Mouse (Mus musculus) cerebellum, adult 2 months (tissue): ENCODE data around the gene Banp. TPM values are rescaled to one million over a fixed set of nuclear protein-coding genes. Genes with fewer than 3 reads are reported as not detected.

Experiments used
- DNase-seq, 2 experiments: peaks; one replicate each; pipeline ENCODE4 v3.0.0; 2021
- H3K27ac ChIP-seq: fragments of 200-500 bp; 2 replicates; pipeline ENCODE4 v1.5.1; 2012; ENCODE audit warnings: low read length, control low read depth, inconsistent platforms; ENCODE audit not compliant: insufficient read depth
- H3K27me3 ChIP-seq: fragments of 200-500 bp; 2 replicates; pipeline ENCODE4 v1.6.1; 2012; ENCODE audit warnings: inconsistent platforms, mild to moderate bottlenecking, low read length, moderate library complexity; ENCODE audit not compliant: control insufficient read depth, insufficient read depth
- H3K4me1 ChIP-seq: fragments of 200-500 bp; 2 replicates; pipeline ENCODE4 v1.6.1; 2011; ENCODE audit warnings: low read length; ENCODE audit not compliant: control insufficient read depth, insufficient read depth
- H3K4me3 ChIP-seq: fragments of 200-500 bp; replicated peaks from 2 replicates; pipeline ENCODE3; 2011; ENCODE audit warnings: mild to moderate bottlenecking, low read depth, low read length, control low read depth; ENCODE audit not compliant: insufficient read depth
- CTCF ChIP-seq: fragments of 200-500 bp; IDR thresholded peaks from 2 replicates; pipeline ENCODE4 v1.5.1; 2011; ENCODE audit warnings: low read depth, mild to moderate bottlenecking, control low read depth, low read length, moderate library complexity, borderline replicate concordance; ENCODE audit not compliant: insufficient read depth
- POLR2A ChIP-seq: fragments of 200-500 bp; IDR thresholded peaks from 2 replicates; pipeline ENCODE4 v1.6.1; 2011; ENCODE audit warnings: low read length, control low read depth, borderline replicate concordance; ENCODE audit not compliant: insufficient read depth
- WGBS: fragments of 180-500 bp; shearing (Covaris S2); methylation state at CpG from one replicate; pipeline ENCODE4 v1.1.7; 2018; 5-methylcytosine and 5-hydroxymethylcytosine counted together
- polyA plus RNA-seq: library from polyadenylated mRNA; depleted of rRNA; stranded (reverse); fragments of >200 nt; gene quantifications from 2 replicates; pipeline ENCODE4 v1.2.3, GENCODE M21; 2012

Banp gene
- polyA plus RNA-seq, 1 experiment, result 67.1 TPM

DNA sequence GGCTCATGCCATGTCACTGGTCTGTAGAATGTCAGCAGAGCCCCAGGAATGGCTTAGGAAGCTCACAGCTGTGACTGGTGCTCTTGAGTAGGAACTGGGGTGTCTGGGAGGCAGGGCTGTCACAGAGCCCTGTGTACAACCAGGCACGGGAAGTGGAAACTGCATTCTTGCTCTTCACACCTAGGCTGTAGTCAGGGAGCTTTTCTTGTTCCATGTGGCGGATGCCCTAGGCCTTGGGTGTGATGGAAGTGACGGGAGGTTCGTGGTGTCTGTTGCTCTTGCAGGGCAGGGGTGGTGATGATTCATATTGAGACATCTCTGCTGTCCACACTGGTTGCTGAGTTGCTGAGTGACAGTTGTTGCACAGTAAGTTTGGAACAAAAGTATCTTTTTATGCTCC lies 45.6 kb downstream of the Banp start:
- 78% methylated on average over 4 of the region's 4 CpGs for WGBS
- no peak for TF ChIP-seq CTCF
- no peak for TF ChIP-seq POLR2A
- Histone ChIP-seq H3K27ac (no peak overlapping the region), H3K4me1 (no peaks in the 10 kb centered on the region; the same call in 1 of the 2 replicates), H3K27me3 (no peaks in the 10 kb centered on the region), H3K4me3 (no peak overlapping the region)
- DNase-seq, result no peak

DNA sequence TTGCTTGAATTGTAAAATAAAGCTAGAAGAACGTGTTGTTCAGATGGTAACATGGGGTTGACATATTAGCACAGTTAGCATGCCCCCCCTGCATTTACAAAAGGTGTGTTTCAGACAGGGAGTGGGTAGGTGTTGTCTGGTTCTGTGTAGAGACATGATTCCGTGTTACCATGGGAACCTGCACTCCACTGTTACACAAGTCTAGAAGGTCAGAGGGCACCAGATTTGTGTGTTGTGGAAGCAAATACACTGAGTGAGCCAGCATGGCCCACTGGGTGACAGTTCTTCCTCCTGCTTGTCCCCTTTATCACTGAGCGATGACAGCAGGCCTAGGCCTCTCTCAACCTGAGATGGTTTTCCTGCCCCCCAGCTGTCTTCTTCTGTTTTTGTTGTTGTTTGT lies 46.3 kb downstream of the Banp start:
- no peak for TF ChIP-seq CTCF
- TF ChIP-seq POLR2A, result no peak
- WGBS, result 95% methylated on average over 3 of the region's 3 CpGs
- Histone ChIP-seq H3K27me3 (no peaks in the 10 kb centered on the region), H3K27ac (no peak overlapping the region), H3K4me3 (no peak overlapping the region), H3K4me1 (no peaks in the 10 kb centered on the region)
- DNase-seq, result no peak

DNA sequence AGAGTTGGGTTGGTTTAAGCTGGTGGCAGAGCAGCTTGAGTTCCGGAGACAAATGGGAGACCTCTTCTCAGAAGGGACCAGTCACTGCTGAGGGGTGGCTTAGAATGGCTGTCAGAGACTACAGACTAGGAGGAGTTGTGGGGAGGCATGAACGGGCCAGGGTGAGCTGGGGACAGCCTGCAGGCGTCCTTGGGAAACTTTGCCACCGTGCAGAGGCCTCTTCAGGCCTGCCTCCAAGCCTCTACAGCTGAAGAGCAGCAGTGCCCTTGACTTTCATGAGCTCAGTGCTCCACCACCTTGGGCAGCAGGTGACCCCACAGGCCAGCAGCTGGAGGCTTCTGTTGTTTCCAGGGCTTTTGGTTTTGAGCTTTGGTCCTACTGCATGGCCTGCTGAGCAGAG lies 49.1 kb downstream of the Banp start:
- TF ChIP-seq CTCF (no peak), POLR2A (no peak)
- Histone ChIP-seq H3K4me1 (peaks cover 9% of the 10 kb centered on the region), H3K27me3 (no peaks in the 10 kb centered on the region), H3K27ac (no peak overlapping the region), H3K4me3 (no peak overlapping the region)
- WGBS, result 52% methylated on average over 4 of the region's 4 CpGs
- no peak for DNase-seq

DNA sequence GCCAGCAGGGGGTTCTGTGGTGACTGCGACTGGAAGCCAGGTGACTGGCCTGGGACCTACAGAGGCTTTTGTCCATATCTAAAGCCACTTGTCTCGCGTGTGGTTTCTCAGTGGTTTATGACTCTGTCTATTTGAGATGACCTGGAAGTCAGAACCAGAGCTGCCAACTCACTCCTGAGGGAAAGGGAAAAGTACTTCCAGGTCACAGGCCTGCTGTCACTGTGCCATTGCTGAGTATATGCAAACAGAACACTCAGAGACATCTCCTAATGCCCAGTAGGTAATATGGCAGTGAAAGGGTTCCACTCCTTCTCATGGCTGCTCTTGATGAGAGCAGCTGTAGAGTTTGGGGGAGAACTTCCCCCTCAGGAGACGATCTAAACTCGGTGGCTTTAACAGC lies 49.7 kb downstream of the Banp start:
- Histone ChIP-seq H3K4me3 (no peak overlapping the region), H3K4me1 (peaks cover 15% of the 10 kb centered on the region), H3K27me3 (no peaks in the 10 kb centered on the region), H3K27ac (no peak overlapping the region)
- TF ChIP-seq POLR2A, result no peak
- no peak for TF ChIP-seq CTCF
- WGBS, result 77% methylated on average over 5 of the region's 5 CpGs
- no peak for DNase-seq

DNA sequence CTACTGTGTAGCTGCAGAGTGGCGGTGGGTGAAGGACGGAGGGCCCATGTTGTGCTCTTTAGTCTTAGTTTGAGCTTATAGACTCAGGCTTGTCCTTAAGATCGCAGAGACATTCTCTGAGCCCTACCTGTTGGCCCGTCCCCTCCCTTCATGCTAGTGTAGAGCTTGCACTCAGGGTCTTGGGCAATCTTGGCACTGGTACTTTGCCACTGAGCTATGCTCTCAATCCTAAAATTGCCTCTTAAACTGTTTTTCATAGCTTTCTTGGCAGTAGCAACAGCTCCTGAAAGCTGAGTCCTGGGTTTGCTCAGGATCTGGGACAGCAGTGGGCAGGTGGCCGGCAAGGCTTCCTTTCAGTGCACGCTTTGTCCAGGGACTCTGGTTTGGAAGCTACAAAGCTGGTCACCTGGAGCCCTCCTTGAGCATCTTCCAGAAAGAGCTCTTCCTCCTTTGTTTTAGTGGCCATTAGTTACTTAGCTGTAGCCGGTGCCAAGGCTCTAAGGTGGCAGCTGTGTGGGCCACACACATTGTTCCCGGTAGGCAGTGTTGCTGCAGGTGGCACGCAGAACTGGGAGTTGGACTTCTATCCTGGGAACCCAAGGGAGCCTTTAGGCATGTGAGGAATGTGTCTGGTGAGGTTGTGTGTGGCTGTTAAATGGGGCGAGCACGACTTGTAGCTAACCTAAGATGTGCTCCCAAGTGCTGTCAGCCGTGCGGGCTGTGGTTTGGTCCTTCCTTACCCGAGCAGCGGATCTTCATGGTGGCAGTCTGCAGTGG lies 52.0 kb downstream of the Banp start:
- H3K4me3 ChIP-seq, result no peak overlapping the region
- 81% methylated on average over 15 of the region's 15 CpGs for WGBS
- TF ChIP-seq POLR2A (no peak), CTCF (no peak)

DNA sequence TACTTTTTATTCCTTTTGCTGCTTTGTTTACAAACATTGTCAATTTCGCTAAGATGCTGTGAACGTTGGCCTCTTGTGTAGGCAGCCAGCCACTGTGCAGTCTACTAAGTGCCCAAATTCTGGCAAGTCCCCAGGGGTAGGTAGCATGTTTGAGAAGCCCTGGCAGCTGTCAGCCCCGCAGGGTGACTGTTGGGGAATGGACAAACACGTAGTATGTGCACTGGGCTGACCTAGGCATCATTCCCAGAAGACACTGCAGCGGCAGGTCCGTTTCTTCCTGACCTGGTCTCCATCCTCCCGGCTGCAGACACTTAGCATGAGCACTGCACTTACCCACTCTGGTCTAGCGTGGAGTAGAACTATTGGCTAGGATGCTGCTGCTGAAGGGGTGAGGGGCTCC lies 54.1 kb downstream of the Banp start:
- Histone ChIP-seq H3K4me3 (no peak overlapping the region), H3K27me3 (no peaks in the 10 kb centered on the region), H3K27ac (no peak overlapping the region), H3K4me1 (peaks cover 32% of the 10 kb centered on the region)
- peak; percentile 66 to 76 for DNase-seq
- TF ChIP-seq POLR2A, result no peak
- 11% methylated on average over 8 of the region's 8 CpGs for WGBS

More for the DNA sequence above, 52.0 kb downstream of the Banp start:
- H3K27ac ChIP-seq, result no peak overlapping the region
- no peaks in the 10 kb centered on the region for H3K27me3 ChIP-seq
- peaks cover 21% of the 10 kb centered on the region for H3K4me1 ChIP-seq
- DNase-seq, result no peak

DNA sequence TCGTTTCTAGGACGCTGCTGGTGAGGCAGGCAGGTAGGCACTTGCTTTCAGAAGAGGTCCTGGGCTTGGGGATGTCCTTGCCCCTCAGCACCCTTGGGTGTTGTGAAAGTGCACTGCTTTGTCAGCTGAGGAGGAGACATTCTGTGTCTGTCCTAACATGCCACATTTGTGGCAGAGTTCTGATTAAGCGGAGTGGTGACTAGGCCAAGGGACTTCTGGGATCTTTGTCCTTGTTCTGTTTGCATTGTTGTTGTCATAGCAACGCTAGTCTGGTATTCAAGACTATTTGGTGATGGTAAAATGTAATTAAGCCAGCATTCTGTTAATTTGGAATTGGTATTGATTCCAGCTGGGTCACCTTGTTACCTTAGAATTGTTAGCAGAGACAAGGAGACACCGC lies 54.6 kb downstream of the Banp start:
- peaks cover 37% of the 10 kb centered on the region for H3K4me1 ChIP-seq
- WGBS, result 71% methylated on average over 5 of the region's 5 CpGs
- H3K27ac ChIP-seq, result no peak overlapping the region
- no peak overlapping the region for H3K4me3 ChIP-seq
- no peak for DNase-seq
- no peaks in the 10 kb centered on the region for H3K27me3 ChIP-seq
- TF ChIP-seq CTCF (no peak), POLR2A (no peak)

DNA sequence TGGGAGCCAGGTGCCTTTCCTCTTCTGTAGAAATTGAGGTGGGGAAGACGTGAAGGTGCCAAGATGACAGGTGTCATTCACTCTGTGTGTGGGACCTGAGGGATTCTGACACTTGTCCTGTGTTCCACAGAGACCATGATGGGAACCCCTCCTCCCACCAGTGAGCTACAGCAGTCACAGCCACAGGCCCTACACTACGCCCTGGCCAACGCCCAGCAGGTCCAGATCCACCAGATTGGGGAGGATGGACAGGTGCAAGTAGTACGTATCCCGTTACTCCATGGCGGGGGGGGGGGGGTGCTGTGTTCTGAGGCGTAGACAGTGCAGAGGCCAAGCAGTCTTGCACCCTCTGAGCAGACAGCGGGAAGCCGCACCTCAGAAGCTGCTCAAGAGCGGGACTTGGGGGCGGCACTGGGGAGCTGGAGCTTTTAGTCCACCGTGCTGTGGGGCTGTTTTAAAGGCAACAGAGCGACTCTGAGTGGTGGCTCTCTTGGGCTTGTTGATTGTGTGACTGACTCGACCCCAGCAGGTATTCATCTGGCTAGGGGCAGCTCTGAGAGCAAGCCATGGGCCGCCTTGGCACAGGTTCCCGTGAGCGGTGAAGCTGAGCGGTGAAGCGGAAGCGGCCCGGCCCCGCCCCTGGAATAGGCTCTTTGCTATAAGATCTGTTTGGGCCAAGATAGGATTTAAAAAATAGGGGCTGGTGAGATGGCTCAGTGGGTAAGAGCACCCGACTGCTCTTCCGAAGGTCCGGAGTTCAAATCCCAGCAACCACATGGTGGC lies 56.1 kb downstream of the Banp start:
- no peak overlapping the region for H3K4me3 ChIP-seq
- H3K27ac ChIP-seq, result no peak overlapping the region
- peaks cover 42% of the 10 kb centered on the region for H3K4me1 ChIP-seq
- DNase-seq, result peak; percentile 45 to 48
- 32% methylated on average over 25 of the region's 25 CpGs for WGBS
- TF ChIP-seq CTCF (no peak), POLR2A (no peak)
- no peaks in the 10 kb centered on the region for H3K27me3 ChIP-seq
